Mouse (Mus musculus): Measurements from ENCODE around the gene Vmn2r100. TPM values are rescaled to one million over a fixed set of nuclear protein-coding genes. Genes with fewer than 3 reads are reported as not detected.

Gene Vmn2r100
- polyA plus RNA-seq (2017; shearing (Covaris generic)): 1 to 10 TPM in 1 of 2 experiments, under 1 TPM in 1; 0.07 to 9.1 TPM

DNA sequence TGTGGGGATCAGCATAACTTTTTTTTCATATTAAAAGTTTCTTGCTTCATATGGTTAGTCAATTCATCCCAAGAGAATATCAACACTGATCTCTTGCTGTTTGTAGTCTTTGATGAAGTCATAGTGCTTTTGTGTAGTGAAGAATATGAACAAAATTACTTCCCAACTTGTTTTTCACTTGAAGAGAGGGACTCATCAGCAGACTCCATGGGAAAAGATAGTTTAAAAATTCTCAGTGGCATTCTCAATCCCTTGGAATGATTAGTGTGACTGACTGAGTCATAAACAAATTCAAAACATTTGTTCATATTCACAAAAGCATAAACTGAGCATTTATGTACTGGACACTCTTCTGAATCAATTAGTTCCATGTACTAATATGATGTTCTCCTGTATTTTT lies at the start of gene Vmn2r100:
TSS of gene Vmn2r100 (plus strand) at position 301 of the 400 bp plus-strand sequence.

DNA sequence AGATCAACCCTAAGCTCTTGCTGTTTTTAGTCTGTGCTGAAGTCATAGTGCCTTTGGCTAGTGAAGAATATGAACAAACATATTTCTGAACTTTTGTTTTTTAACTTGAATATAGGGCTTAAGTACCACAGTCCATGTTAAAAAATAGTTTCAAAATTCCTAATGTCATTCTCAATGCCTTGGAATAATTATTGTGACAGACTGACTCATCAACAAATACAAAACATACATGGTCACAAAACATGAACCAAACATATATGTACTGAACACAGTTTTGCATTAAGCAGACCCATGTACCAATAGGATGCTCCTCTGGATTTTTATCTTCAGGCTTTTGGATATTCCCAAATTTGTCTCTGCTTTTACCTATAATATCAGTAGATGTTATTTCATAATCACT lies 72.4 kb downstream of the Vmn2r100 start, which contains the start of gene Vmn2r101:
TSS of gene Vmn2r101 (plus strand) at position 301 of the 400 bp plus-strand sequence.

Other genes with a start within 250 kb of the Vmn2r100 start
- under 1 TPM; 0.12 to 0.23 TPM for gene Vmn2r99, start 142.8 kb upstream of the Vmn2r100 start, polyA plus RNA-seq (2017; shearing (Covaris generic))
- under 1 TPM in 1 of 2 experiments, not detected in 1; 0.04 TPM for gene Vmn2r101, start 72.5 kb downstream of the Vmn2r100 start, polyA plus RNA-seq (2017; shearing (Covaris generic))
- gene Vmn2r102, start 155.6 kb downstream of the Vmn2r100 start, polyA plus RNA-seq (2017; shearing (Covaris generic)): under 1 TPM; 0.02 to 0.16 TPM